Mouse (Mus musculus) heart, adult 9 months (tissue): Measurements from ENCODE around the gene Numbl.

Experiments
- DNase-seq, 2 experiments: peaks; one replicate each; pipeline ENCODE4 v3.0.0; 2022; ENCODE audit warnings: low spot score in 2 of 2

The Numbl gene

DNA sequence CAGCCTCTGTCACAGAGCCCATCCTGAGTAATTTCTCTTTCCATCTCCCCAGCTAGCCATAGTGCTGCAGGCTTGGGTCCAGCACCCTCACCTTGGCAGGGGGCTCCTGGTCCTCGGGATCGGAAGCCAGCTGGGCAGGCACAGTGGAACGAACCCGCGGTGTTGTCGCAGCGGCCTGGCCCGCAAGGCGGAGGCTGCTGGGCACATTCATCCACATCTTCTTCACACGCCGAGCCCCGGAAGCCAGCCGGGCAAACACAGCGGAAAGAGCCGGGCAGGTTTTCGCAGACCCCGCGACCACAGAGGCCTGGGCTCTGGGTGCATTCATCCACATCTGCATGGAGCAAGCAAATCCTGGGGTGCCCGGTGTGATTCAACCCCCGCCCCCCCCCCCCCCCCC lies 66.7 kb downstream of the Numbl start:
- DNase-seq, result no peak

DNA sequence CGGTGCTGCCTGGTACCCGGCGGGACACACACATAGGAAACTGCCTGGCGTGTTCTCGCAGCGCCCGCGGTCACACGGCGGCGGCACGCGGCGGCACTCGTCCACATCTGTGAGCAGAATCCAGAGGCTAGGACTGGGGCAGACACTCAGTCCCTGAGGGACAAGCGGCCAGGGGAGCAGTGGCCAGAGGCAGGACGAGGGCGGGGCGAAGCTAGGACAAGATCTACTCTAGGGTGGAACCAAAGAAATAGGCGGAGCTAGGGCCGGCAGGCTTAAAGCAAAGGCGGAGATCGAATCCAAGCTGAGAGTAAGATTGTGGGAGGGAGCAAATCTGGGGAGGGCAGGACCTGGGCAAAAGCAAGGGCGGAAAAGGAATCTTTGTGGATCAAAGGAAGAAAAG lies 67.5 kb downstream of the Numbl start:
- peak; percentile 90 to 91 for DNase-seq

DNA sequence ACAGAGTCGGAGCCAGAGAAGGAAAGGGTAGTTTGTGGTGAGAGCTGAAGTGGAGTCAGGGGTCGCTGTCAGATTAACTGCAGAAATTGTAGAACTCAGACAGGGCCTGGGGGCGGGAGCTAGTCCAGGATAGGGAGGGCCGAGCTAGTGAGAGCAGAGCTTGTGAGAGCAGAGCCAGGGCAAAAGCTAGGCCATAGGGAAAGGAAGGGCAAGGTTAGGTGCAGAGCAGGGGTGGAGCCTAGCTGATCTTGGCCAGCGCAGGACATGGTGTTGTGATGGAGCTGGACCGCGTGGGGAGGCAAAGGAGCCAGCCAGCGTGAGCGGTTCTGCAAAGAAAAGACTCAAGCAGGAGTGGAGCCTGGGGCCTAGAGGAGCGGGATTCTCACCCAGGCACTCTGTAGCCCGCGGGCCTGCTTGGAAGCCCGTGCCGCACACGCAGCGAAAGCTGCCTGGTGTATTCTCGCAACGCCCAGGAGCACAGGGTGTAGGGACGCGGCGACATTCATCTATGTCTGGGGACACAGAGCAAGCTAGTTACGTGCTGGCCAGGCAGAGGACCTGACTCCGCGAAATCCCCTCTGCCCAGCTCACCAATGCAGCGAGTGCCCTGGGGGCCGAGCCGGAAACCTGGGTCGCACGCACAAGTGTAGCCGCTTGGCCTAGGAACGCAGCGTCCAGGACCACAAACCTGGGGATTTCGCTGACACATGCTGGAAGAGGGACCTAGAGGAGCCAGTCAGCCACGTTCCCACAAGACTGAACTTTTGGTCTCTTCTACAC lies 68.1 kb downstream of the Numbl start:
- peak; percentile 68 to 73 for DNase-seq

DNA sequence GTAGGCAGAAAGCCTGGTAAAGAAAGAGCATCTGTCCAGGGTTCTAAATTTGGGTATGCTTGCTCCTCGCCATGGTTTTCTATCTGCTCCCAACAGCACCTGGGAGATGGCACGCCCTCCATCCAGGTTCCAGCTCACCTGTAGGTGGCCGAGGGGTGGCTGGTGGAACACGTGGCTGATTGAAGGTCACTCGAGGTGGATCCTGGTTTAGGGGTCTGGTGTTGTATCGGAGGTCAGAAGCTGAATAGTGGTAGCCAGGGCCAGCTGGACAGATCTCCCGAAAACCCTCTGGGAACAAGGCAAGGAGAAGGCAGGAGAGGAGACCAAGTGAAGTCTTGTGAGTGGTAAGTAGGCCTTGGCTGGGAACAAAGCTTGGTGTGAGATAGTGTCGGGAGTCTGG lies 69.3 kb downstream of the Numbl start:
- DNase-seq, result no peak

DNA sequence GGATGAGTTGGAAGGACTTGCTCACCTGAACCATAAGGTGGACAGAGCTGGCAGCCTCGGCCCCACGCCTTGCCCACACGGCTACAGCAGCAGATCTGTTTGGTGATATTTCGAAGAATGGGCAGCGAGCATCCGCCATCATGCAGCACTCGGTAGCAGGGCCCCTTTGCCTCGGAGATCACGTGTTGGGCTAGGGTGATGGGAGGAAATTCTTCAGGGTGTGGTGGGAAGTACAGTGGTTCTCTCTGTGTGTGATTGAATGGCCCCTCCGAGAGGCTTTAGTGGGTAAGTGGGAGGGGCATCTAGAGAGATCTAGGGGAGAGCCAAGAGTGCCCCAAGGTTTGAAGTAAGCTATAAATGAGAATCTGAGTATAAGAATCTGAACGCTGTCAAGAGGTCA lies 69.9 kb downstream of the Numbl start:
- DNase-seq, result peak in 1 of 2 experiments; percentile 73

DNA sequence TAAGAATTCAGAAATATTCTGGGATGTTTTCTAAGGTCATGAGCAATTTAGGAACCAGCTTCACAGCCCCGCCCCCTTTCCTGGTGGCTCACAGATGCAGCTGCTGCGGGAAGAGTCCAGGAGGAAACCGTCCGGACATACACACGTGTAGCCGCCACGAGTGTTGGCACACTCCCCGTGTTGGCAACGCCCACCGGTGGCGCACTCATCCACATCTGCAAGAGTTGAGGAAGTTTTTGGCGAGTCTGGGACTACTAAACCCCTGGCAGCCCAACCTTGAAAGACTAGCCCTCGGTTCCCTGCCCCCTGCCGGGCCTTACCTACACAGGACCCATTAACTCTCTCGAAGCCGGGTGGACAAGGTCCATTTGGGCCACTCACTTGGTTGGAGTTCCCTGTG lies 70.4 kb downstream of the Numbl start:
- DNase-seq, result peak; percentile 83 to 87

DNA sequence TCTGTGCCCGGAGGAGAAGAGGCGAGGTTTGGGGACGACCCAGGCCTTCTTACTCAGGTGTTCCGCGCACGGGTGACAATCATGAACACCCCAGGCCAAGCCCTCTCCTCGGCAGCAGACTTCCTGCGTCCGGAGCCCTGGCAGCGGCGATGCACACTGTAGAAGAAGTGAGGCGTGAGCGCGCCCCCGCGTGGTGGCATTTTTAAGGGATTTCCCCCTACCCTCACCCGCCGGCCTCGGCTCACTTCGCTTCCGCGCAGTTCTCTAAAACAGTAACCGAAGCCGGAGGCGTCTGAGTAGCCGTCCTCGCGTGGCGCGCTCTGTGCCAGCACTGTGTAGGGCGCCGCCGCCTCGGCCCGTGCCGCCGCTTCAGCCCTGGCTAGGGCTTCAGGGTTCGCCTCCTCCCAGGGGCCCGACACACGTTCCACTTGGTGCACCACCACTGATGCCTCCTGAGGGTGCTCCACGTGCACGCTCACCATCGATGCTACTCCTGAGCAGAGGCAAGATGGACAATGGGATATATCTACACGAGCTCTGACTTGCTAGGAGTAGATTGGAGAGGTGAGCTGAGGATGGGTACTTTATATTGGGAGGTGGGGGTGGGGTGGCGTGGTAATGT lies 71.2 kb downstream of the Numbl start:
- peak; percentile 80 to 82 for DNase-seq

DNA sequence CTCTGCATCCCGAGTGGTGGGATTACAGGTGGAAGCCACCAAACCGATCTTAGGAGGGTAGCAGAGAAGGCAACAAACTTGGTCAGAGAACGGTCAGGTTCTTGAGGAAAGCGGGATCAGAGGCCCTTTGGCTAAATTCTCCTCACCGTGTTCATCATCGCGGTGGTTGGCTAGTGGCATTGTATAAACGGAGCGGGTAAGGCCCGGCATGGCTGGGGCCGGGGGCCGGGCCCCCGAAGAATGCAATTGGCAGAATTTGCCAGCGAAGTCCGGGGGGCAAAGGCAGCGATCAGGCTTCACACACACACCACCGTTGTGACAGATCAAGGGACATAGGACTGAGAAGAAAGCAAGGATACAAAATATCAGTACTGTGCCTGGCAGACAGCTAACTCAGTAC lies 71.7 kb downstream of the Numbl start:
- no peak for DNase-seq

DNA sequence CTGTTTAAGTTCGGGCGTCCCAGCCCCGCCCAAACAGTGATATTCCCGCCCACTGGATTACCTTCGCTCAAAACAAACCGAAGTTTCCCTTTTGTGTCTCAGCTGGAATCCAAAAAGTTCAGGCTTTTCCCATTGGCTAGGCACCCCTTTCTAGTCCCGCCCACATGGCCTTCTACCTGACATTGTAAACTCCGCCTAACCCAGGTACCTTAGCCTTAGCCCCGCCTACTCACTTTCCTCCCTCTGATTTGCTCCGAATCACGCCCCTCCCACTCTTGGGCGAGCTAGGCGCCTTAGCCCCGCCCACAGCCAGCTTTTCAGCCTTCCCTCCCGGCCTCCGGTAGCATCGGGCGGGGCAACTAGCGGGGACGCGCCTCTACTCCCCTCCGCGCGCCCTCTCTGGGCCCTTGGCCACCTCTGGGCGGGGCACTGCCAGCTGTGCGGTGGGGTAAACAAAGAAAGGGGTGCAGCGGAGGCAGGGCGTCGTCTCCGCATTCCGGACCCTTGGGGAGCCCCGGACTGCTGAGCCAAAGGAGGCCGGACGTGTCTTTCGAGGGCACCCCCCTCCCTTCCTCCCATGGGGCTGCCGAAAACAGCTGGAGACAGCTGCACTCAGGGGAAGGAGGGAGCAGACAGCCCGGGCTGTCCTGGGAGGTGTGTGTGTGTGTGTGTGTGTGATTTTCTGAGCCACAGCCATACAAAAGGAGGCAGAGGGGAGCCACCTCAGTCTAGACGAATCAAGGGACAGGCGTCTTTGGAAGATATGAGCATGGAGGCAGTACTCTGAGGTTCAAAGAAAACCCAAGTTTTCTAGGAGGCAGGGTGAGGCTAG lies 72.7 kb downstream of the Numbl start:
- peak; percentile 97 to 98 for DNase-seq

DNA sequence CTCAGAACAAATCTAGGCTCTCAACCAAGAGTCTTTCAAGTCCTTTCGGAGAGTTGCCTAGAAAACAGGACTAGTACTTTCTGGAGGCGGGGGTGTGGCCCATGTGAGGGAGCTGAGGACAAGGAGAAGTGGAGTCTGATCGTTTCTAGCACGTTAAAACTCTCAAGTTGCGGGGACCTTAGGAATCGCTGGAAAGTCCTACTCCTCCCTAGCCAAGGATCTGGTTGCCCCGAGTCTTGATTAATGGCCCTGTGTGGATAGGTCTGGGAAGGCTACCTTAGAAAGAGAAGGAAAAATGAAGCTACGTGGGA lies 73.3 kb downstream of the Numbl start:
- no peak for DNase-seq
